Mouse (Mus musculus): ENCODE results near the gene Phf1. TPM values are rescaled to one million over a fixed set of nuclear protein-coding genes. Genes with fewer than 3 reads are reported as not detected.
"Not testable (repeated sequence)": the region's sequence is repeated elsewhere in the genome, so short reads cannot be mapped to it uniquely, and the experiment has no call there.

Gene Phf1
- polyA plus RNA-seq, 1 experiment from 2014 or later = 29.5 TPM

- not testable (repeated sequence) for H3K9me3 ChIP-seq; H3K4me3 ChIP-seq; H3K27ac ChIP-seq; H3K9ac ChIP-seq; H3K27me3 ChIP-seq (replicated peaks); H3K4me1 ChIP-seq; H3K36me3 ChIP-seq (replicated peaks); ATAC-seq (replicated peaks); H3K4me2 ChIP-seq
- WGBS = 78% methylated on average over 15 of the region's 15 CpGs
Measured at GRCm38 (mm10) chr17:26907506-26907905, 25.3 kb upstream of the Phf1 start.

- Histone ChIP-seq H3K4me3 (no peak overlapping the region), H3K36me3 (replicated peaks) (no peaks in the 10 kb centered on the region), H3K27ac (no peak overlapping the region), H3K9ac (no peak overlapping the region), H3K9me3 (no peaks in the 10 kb centered on the region), H3K27me3 (replicated peaks) (no peaks in the 10 kb centered on the region), H3K4me1 (peaks cover 5% of the 10 kb centered on the region), H3K4me2 (no peak overlapping the region)
- ATAC-seq (replicated peaks) = no peak
- 35% methylated on average over 1 of the region's 1 CpGs for WGBS
Measured at GRCm38 (mm10) chr17:26915248-26915647, 17.6 kb upstream of the Phf1 start.

GRCm38 (mm10) chr17:26916711-26917482 lies 16.0 kb upstream of the Phf1 start, which contains the start of gene Kifc5b:
Gene Kifc5b (plus strand): TSS chr17:26917091.
- under 1% methylated on average over 71 of the region's 72 CpGs for WGBS
- peak within 1 kb of the TSS; percentile 72 for H3K4me2 ChIP-seq
- peak within 1 kb of the TSS; percentile 52 for H3K4me3 ChIP-seq
- peaks cover 5% of the 10 kb centered on the region for H3K4me1 ChIP-seq
- 0 out of 2 replicates have a peak within 1 kb of the TSS, but pooled peaks have one; percentile 11 for H3K9ac ChIP-seq
- H3K27ac ChIP-seq = 0 out of 2 replicates have a peak within 1 kb of the TSS, but pooled peaks have one; percentile 5
- peak; percentile 99 for ATAC-seq (replicated peaks)
- no peaks in the 10 kb centered on the region for H3K36me3 ChIP-seq (replicated peaks)
- H3K27me3 ChIP-seq (replicated peaks) = no peaks in the 10 kb centered on the region
- H3K9me3 ChIP-seq = no peaks in the 10 kb centered on the region

GRCm38 (mm10) chr17:26917560-26917959 lies 15.3 kb upstream of the Phf1 start:
- H3K4me1 ChIP-seq; H3K9me3 ChIP-seq; H3K36me3 ChIP-seq (replicated peaks); H3K27me3 ChIP-seq (replicated peaks); ATAC-seq (replicated peaks); H3K27ac ChIP-seq: not testable (repeated sequence)
- Histone ChIP-seq H3K4me2 (peak overlapping the region; percentile 72), H3K9ac (0 out of 2 replicates have a peak overlapping the region, but pooled peaks have one; percentile 11), H3K4me3 (peak overlapping the region; percentile 52)
- WGBS = 0% methylated on average over 12 of the region's 12 CpGs

GRCm38 (mm10) chr17:26918343-26918742 lies 14.5 kb upstream of the Phf1 start:
- Histone ChIP-seq H3K36me3 (replicated peaks) (no peaks in the 10 kb centered on the region), H3K9ac (no peak overlapping the region), H3K27ac (no peak overlapping the region), H3K4me3 (no peak overlapping the region), H3K4me1 (peaks cover 5% of the 10 kb centered on the region), H3K9me3 (no peaks in the 10 kb centered on the region), H3K27me3 (replicated peaks) (no peaks in the 10 kb centered on the region), H3K4me2 (no peak overlapping the region)
- 70% methylated on average over 2 of the region's 2 CpGs for WGBS
- no peak for ATAC-seq (replicated peaks)

GRCm38 (mm10) chr17:26919516-26919915 lies 13.3 kb upstream of the Phf1 start:
- not testable (repeated sequence) for ATAC-seq (replicated peaks); H3K27me3 ChIP-seq (replicated peaks); H3K27ac ChIP-seq; H3K4me1 ChIP-seq; H3K9me3 ChIP-seq; H3K36me3 ChIP-seq (replicated peaks); H3K9ac ChIP-seq; H3K4me2 ChIP-seq; H3K4me3 ChIP-seq
- WGBS = 75% methylated on average over 2 of the region's 2 CpGs

- not testable (repeated sequence) for ATAC-seq (replicated peaks); H3K27me3 ChIP-seq (replicated peaks); H3K27ac ChIP-seq; H3K36me3 ChIP-seq (replicated peaks); H3K9me3 ChIP-seq; H3K4me3 ChIP-seq; H3K4me1 ChIP-seq; H3K4me2 ChIP-seq; H3K9ac ChIP-seq
- 97% methylated on average over 6 of the region's 6 CpGs for WGBS
Measured at GRCm38 (mm10) chr17:26922368-26922767, 10.5 kb upstream of the Phf1 start.

- not testable (repeated sequence) for H3K4me1 ChIP-seq; H3K36me3 ChIP-seq (replicated peaks); H3K27ac ChIP-seq; H3K9ac ChIP-seq; H3K9me3 ChIP-seq; H3K27me3 ChIP-seq (replicated peaks); H3K4me2 ChIP-seq; ATAC-seq (replicated peaks); H3K4me3 ChIP-seq
- WGBS = 94% methylated on average over 9 of the region's 9 CpGs
Measured at GRCm38 (mm10) chr17:26925414-26925813, 7.4 kb upstream of the Phf1 start.

GRCm38 (mm10) chr17:26931795-26932194 lies 1.1 kb upstream of the Phf1 start:
- H3K4me2 ChIP-seq; H3K9ac ChIP-seq; H3K27ac ChIP-seq; H3K4me3 ChIP-seq; H3K9me3 ChIP-seq; H3K36me3 ChIP-seq (replicated peaks); H3K27me3 ChIP-seq (replicated peaks): not testable (repeated sequence)
- 0 out of 2 replicates have a peak, but pooled peaks have one; percentile 19 for ATAC-seq (replicated peaks)
- peaks cover 20% of the 10 kb centered on the region for H3K4me1 ChIP-seq
- WGBS = 66% methylated on average over 7 of the region's 7 CpGs

GRCm38 (mm10) chr17:26933419-26933818 lies 567 bp downstream of the Phf1 start:
- H3K4me2 ChIP-seq = peak overlapping the region; percentile 98
- H3K9ac ChIP-seq = peak overlapping the region; percentile 94
- peak overlapping the region; percentile 90 for H3K27ac ChIP-seq
- ATAC-seq (replicated peaks) = peak; percentile 30
- peak overlapping the region; percentile 91 for H3K4me3 ChIP-seq
- peaks cover 34% of the 10 kb centered on the region for H3K4me1 ChIP-seq
- 0 out of 2 replicates have a peak, but pooled peaks cover 5% of the 10 kb centered on the region for H3K36me3 ChIP-seq (replicated peaks)
- H3K9me3 ChIP-seq = no peaks in the 10 kb centered on the region
- WGBS = 11% methylated on average over 13 of the region's 13 CpGs
- no peaks in the 10 kb centered on the region for H3K27me3 ChIP-seq (replicated peaks)

GRCm38 (mm10) chr17:26933885-26934827 lies 1.3 kb downstream of the Phf1 start:
- Histone ChIP-seq H3K27me3 (replicated peaks) (no peaks in the 10 kb centered on the region), H3K4me2 (peak overlapping the region; percentile 98), H3K36me3 (replicated peaks) (0 out of 2 replicates have a peak, but pooled peaks cover 5% of the 10 kb centered on the region), H3K9ac (peak overlapping the region; percentile 94), H3K27ac (peak overlapping the region; percentile 90; the same call in 1 of the 2 replicates), H3K9me3 (no peaks in the 10 kb centered on the region), H3K4me1 (peaks cover 40% of the 10 kb centered on the region), H3K4me3 (peak overlapping the region; percentile 91)
- 85% methylated on average over 16 of the region's 16 CpGs for WGBS
- ATAC-seq (replicated peaks) = no peak

GRCm38 (mm10) chr17:26935027-26935426 lies 2.2 kb downstream of the Phf1 start:
- Histone ChIP-seq H3K27ac (no peak overlapping the region), H3K4me3 (no peak overlapping the region), H3K4me2 (no peak overlapping the region), H3K9ac (no peak overlapping the region), H3K9me3 (no peaks in the 10 kb centered on the region), H3K27me3 (replicated peaks) (no peaks in the 10 kb centered on the region), H3K36me3 (replicated peaks) (0 out of 2 replicates have a peak, but pooled peaks cover 5% of the 10 kb centered on the region), H3K4me1 (peaks cover 43% of the 10 kb centered on the region)
- ATAC-seq (replicated peaks) = no peak
- 91% methylated on average over 9 of the region's 9 CpGs for whole genome bisulfite sequencing
